17 mouse cellular contexts compared by ENCODE assay signal in the genomic region with DNA sequence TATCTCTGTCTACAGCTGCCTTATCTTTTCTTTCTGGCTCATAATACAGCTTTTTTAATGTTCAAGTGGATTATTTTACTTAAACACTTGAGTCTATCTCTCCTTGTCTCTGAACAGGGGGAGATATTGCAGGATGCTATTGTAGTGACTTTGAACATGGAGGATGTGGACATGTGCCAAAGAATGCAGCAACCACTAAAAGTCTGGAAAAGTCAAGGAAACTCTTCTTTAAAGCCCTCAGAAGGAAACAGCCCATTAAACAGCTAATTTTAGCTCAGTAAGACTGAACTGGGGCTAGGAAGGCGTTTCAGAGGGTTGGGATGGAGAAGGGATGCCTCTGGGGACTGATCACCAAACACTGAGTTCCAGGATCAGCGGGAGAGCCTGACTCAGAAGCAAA. TPM values are rescaled to one million over a fixed set of nuclear protein-coding genes. Genes with fewer than 3 reads are reported as not detected.
DNase-seq lines count a peak whose midpoint lies in the region; ATAC-seq and TF ChIP-seq lines count a peak whose summit lies in the region.
"Had no signal": no experiment of that assay in that cellular context is flagged by ENCODE, and none has a peak within 500 bp of the region (broad histone marks: within the 10 kb centered on the region; RNA-seq: fewer than 3 reads in every experiment).

No protein-coding gene starts in this region.

- no peaks in the 10 kb centered on the region for H3K27me3 ChIP-seq in heart, embryonic 12.5 days (replicated peaks)
- H3K27me3 ChIP-seq in kidney, adult 2 months (replicated peaks; ENCODE audit: control insufficient read depth, insufficient read depth, low read length) = no peaks in the 10 kb centered on the region
- H3K27me3 ChIP-seq in lung, embryonic 15.5 days = no peaks in the 10 kb centered on the region
- H3K27me3 ChIP-seq in limb, embryonic 14.5 days (ENCODE audit: control insufficient read depth, insufficient read depth, low read length) = no peaks in the 10 kb centered on the region
- H3K27me3 ChIP-seq: embryonic facial prominence, embryonic 12.5 days; limb, embryonic 12.5 days; midbrain, embryonic 12.5 days had no signal

- DNase-seq in heart, adult 8-10 months (ENCODE audit: low spot score) = no peak
- DNase-seq in kidney, adult 2 months = peak; percentile 28
- DNase-seq in kidney, adult 8-10 months = no peak
- DNase-seq in lung, postnatal 25 days (ENCODE audit: low spot score) = no peak
- peak; percentile 13 for DNase-seq in limb, embryonic 14.5 days (ENCODE audit: low spot score)
- no peak for DNase-seq in urinary bladder, postnatal 25 days (ENCODE audit: low spot score)
- DNase-seq: B cell, adult 2 months; cerebellum, adult 11 months; heart, postnatal 4 days; right cerebral cortex, postnatal 14 days had no signal

- no peaks in the 10 kb centered on the region for H3K9me3 ChIP-seq in heart, embryonic 12.5 days (replicated peaks)
- no peaks in the 10 kb centered on the region for H3K9me3 ChIP-seq in lung, embryonic 15.5 days
- H3K9me3 ChIP-seq in limb, embryonic 14.5 days (ENCODE audit: control insufficient read depth, low read length) = no peaks in the 10 kb centered on the region
- H3K9me3 ChIP-seq: embryonic facial prominence, embryonic 12.5 days; limb, embryonic 12.5 days; midbrain, embryonic 12.5 days had no signal

- 48% methylated on average over 2 of the region's 2 CpGs for WGBS in heart, embryonic 12.5 days
- WGBS in kidney, adult 2 months = 58% methylated on average over 2 of the region's 2 CpGs
- 40% methylated on average over 2 of the region's 2 CpGs for WGBS in lung, embryonic 15.5 days
- WGBS in limb, embryonic 14.5 days = 58% methylated on average over 2 of the region's 2 CpGs

- H3K4me3 ChIP-seq in heart, embryonic 12.5 days = no peak overlapping the region
- H3K4me3 ChIP-seq in kidney, adult 2 months (ENCODE audit: insufficient read depth, low read depth, low read length) = no peak overlapping the region
- H3K4me3 ChIP-seq in lung, embryonic 15.5 days = no peak overlapping the region
- H3K4me3 ChIP-seq in limb, embryonic 14.5 days (replicated peaks; ENCODE audit: low read length) = no peak overlapping the region
- H3K4me3 ChIP-seq: embryonic facial prominence, embryonic 12.5 days; limb, embryonic 12.5 days; midbrain, embryonic 12.5 days had no signal

- TF ChIP-seq CTCF in kidney, adult 2 months (conservative IDR thresholded peaks at IDR 0.05; ENCODE audit: insufficient read depth, insufficient read length, low read depth, low read length) = no peak

- peak overlapping the region; percentile 19; the same call in 1 of the 2 replicates for H3K4me2 ChIP-seq in heart, embryonic 12.5 days
- H3K4me2 ChIP-seq in lung, embryonic 15.5 days = no peak overlapping the region
- no peak overlapping the region for H3K4me2 ChIP-seq in limb, embryonic 14.5 days (replicated peaks; ENCODE audit: low read depth, low read length, severe bottlenecking)

- no peak for ATAC-seq in heart, embryonic 12.5 days (ENCODE audit: insufficient number of reproducible peaks, low FRiP score)
- ATAC-seq in lung, embryonic 15.5 days (ENCODE audit: borderline replicate concordance, extremely low read depth, low FRiP score, low TSS enrichment) = no peak
- no peak for ATAC-seq in limb, embryonic 14.5 days (ENCODE audit: low FRiP score, low read depth)

- H3K36me3 ChIP-seq in heart, embryonic 12.5 days = peaks cover 21% of the 10 kb centered on the region
- H3K36me3 ChIP-seq in kidney, adult 2 months (ENCODE audit: control insufficient read depth, insufficient read depth, low read length) = no peaks in the 10 kb centered on the region; the same call in 1 of the 2 replicates
- H3K36me3 ChIP-seq in lung, embryonic 15.5 days = peaks cover 4% of the 10 kb centered on the region; the same call in 1 of the 2 replicates
- H3K36me3 ChIP-seq in limb, embryonic 14.5 days (ENCODE audit: control insufficient read depth, insufficient read depth, low read length) = peaks cover 18% of the 10 kb centered on the region

- peak overlapping the region; percentile 35; the same call in 1 of the 2 replicates for H3K27ac ChIP-seq in heart, embryonic 12.5 days (ENCODE audit: poor library complexity, severe bottlenecking)
- H3K27ac ChIP-seq in kidney, adult 2 months (ENCODE audit: insufficient read depth, low read depth, low read length) = no peak overlapping the region
- peak overlapping the region; percentile 74 for H3K27ac ChIP-seq in lung, embryonic 15.5 days
- no peak overlapping the region for H3K27ac ChIP-seq in limb, embryonic 14.5 days (replicated peaks; ENCODE audit: low read depth, low read length)
- H3K27ac ChIP-seq: embryonic facial prominence, embryonic 12.5 days; left cerebral cortex, adult 2 months; limb, embryonic 12.5 days; macrophage; midbrain, embryonic 12.5 days had no signal

- TF ChIP-seq POLR2A in kidney, adult 2 months (IDR thresholded peaks at IDR 0.05; ENCODE audit: low read depth, low read length) = no peak
- no peak for TF ChIP-seq POLR2A in limb, embryonic 14.5 days (IDR thresholded peaks at IDR 0.05; ENCODE audit: borderline replicate concordance, extremely low read depth, insufficient read depth, insufficient read length)

- H3K9ac ChIP-seq in heart, embryonic 12.5 days = no peak overlapping the region
- H3K9ac ChIP-seq in lung, embryonic 15.5 days = no peak overlapping the region
- H3K9ac ChIP-seq in limb, embryonic 14.5 days (ENCODE audit: low read depth, low read length, severe bottlenecking) = no peak overlapping the region
- H3K9ac ChIP-seq: embryonic facial prominence, embryonic 12.5 days; limb, embryonic 12.5 days; midbrain, embryonic 12.5 days had no signal

- peaks cover 15% of the 10 kb centered on the region for H3K4me1 ChIP-seq in heart, embryonic 12.5 days (replicated peaks)
- H3K4me1 ChIP-seq in kidney, adult 2 months (ENCODE audit: control insufficient read depth, insufficient read depth, low read length) = peaks cover 6% of the 10 kb centered on the region
- peaks cover 29% of the 10 kb centered on the region for H3K4me1 ChIP-seq in lung, embryonic 15.5 days
- H3K4me1 ChIP-seq in limb, embryonic 14.5 days (ENCODE audit: control insufficient read depth, insufficient read depth, low read length) = peaks cover 12% of the 10 kb centered on the region; the same call in 1 of the 2 replicates

RNA-seq across cellular contexts. Expression of a gene that starts 1.4 kb away (rescaled TPM):
- polyA plus RNA-seq in heart, embryonic 12.5 days (2016; fragmentation: Nextera tagmentation; extraction: Ambion mirVana) = 6.8 and 7.1 TPM in 2 replicates
- total RNA-seq in heart, adult 8-10 months (2022) = 1 to 10 TPM; 4.1 to 6.4 (median 5.2) TPM
- 2.8 TPM in 2 replicates for polyA plus RNA-seq in kidney, adult 2 months (2012; rRNA removed)
- polyA plus RNA-seq in lung, embryonic 15.5 days (2015; fragmentation: Nextera tagmentation; extraction: Ambion mirVana) = 9.5 and 9.8 TPM in 2 replicates
- polyA plus RNA-seq in limb, embryonic 14.5 days (2012; rRNA removed) = 10.6 and 13.0 TPM in 2 replicates
- 7.9 and 8.1 TPM in 2 replicates for polyA plus RNA-seq in limb, embryonic 14.5 days (2014; fragmentation: Nextera tagmentation; extraction: Ambion mirVana)

RNA-seq across cellular contexts. Expression of a gene that starts 23.5 kb away (rescaled TPM):
- polyA plus RNA-seq in heart, embryonic 12.5 days (2016; fragmentation: Nextera tagmentation; extraction: Ambion mirVana) = 23.2 and 27.6 TPM in 2 replicates
- total RNA-seq in heart, adult 8-10 months (2022) = 10 to 100 TPM in 3 of 4 experiments, 1 to 10 TPM in 1; 9.6 to 11.7 (median 10.9) TPM
- polyA plus RNA-seq in kidney, adult 2 months (2012; rRNA removed) = 5.9 and 6.0 TPM in 2 replicates
- 25.9 and 31.3 TPM in 2 replicates for polyA plus RNA-seq in lung, embryonic 15.5 days (2015; fragmentation: Nextera tagmentation; extraction: Ambion mirVana)
- polyA plus RNA-seq in limb, embryonic 14.5 days (2012; rRNA removed) = 12.1 and 12.5 TPM in 2 replicates
- 27.2 and 28.4 TPM in 2 replicates for polyA plus RNA-seq in limb, embryonic 14.5 days (2014; fragmentation: Nextera tagmentation; extraction: Ambion mirVana)

RNA-seq across cellular contexts. Expression of a gene that starts 42.9 kb away (rescaled TPM):
- 1.7 and 1.8 TPM in 2 replicates for polyA plus RNA-seq in heart, embryonic 12.5 days (2016; fragmentation: Nextera tagmentation; extraction: Ambion mirVana)
- total RNA-seq in heart, adult 8-10 months (2022) = under 1 TPM in 3 of 4 experiments, not detected in 1; 0.27 to 0.63 (median 0.28) TPM
- polyA plus RNA-seq in kidney, adult 2 months (2012; rRNA removed) = 0.14 and 0.23 TPM in 2 replicates
- 1.3 and 1.5 TPM in 2 replicates for polyA plus RNA-seq in lung, embryonic 15.5 days (2015; fragmentation: Nextera tagmentation; extraction: Ambion mirVana)
- 0.86 and 1.1 TPM in 2 replicates for polyA plus RNA-seq in limb, embryonic 14.5 days (2012; rRNA removed)
- polyA plus RNA-seq in limb, embryonic 14.5 days (2014; fragmentation: Nextera tagmentation; extraction: Ambion mirVana) = 2.7 and 2.8 TPM in 2 replicates

Comparison
In these comparisons a context has a peak if more than half of its experiments do, and no peak if none do; other contexts are left out.
1. DNase-seq: peak in kidney, adult 2 months (single experiment) and limb, embryonic 14.5 days (single experiment); none in heart, adult 8-10 months (single experiment), kidney, adult 8-10 months (0 of 2), lung, postnatal 25 days (single experiment) and urinary bladder, postnatal 25 days (single experiment).
2. H3K27ac ChIP-seq: peak in heart, embryonic 12.5 days (single experiment) and lung, embryonic 15.5 days (single experiment); none in kidney, adult 2 months (single experiment) and limb, embryonic 14.5 days (single experiment).